Mouse (Mus musculus) embryo, embryonic 10 days (tissue): ENCODE measurements around the gene Rnf223.

ENCODE experiments used
- DNase-seq: peaks from one replicate; pipeline ENCODE4 v3.0.0-alpha.2; 2015; ENCODE audit warnings: low spot score

The Rnf223 gene

GRCm38 (mm10) chr4:156130436-156130835 lies at the start of gene Rnf223:
TSS of gene Rnf223 (plus strand) at chr4:156130513.
- no peak for DNase-seq

DNA sequence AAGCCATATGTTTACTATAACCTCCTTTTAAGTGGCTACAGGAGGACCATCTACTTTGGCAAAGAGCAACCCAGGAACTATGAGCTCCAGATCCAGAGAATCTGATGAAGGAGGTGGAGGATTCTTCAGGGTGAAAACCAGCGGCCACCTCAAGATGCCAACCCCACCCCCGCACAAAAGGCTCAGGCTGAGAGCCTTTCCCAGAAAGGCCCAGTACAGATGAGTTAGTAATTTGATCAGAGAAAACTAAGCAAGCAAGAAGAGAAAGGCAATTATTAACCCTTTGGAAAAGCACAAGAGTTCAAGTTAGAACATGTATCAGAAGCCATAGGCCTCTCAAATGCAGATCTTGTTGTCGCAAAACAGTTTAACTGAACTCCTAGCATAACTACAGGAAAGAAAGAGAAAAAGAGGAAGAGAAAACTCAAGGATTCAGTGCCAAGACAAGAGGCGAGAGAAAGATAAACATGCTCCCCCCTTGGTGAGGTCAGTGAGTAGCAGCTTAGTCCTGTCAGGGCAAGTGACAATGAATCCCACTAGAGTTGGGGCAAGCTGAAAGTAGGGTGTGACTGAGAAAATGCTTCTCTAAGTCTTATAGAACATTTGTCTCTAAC lies 47.6 kb upstream of the Rnf223 start:
- no peak for DNase-seq

DNA sequence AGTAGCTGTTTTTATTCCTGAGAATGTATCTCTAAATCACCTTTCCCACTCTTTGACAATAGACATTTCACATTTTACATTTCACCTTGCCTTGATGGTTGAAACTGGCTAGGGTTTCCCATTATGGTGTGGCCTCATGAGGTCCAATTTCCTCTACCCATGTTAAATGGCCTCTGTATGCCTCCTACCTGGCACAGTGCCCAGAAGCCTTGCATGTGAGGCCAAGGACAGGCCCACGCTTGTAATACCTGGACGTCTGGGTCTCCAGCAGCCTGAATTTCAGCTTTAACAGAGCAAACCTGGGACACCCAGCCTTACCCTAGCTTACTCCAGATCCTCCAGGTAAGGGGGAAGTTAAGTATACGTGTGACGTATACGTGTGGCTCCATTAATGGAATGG lies 47.0 kb upstream of the Rnf223 start:
- DNase-seq = no peak

GRCm38 (mm10) chr4:156084096-156084879 lies 46.0 kb upstream of the Rnf223 start:
- no peak for DNase-seq

- no peak for DNase-seq
These were observed 45.1 kb upstream of the Rnf223 start for GRCm38 (mm10) chr4:156085256-156085655.

DNA sequence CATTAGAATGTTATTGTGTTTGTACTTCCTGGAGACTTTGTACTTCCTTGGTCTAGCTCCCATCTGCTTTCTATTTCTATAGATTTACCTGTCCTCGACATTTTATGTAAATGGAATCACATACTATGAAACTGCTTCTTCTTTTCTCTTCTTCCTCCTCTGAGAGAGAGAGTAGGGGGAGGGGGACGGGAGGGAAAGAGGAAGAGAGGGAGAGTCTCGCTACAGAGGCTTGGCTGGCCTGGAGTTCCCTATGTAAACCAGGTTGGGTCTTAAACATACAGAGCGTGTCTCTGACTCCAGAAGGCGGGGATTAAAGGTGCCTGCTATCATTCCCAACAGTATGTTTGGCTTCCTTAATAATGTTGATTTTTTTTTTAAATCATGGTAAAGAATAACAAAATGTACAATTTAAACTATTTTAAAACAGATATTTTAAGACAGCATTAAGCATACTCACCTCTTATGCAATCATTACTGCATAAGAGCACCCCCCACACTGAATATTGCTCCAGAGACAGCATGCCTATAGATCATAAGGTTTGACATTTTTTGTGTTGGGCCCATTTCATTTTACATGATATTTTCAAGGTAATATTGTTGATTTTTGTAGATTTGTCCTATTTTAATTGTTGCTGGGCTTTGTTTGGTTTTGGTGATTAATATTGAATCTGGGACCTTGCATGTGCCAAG lies 42.8 kb upstream of the Rnf223 start:
- no peak for DNase-seq

- no peak for DNase-seq
These were observed 39.1 kb upstream of the Rnf223 start for GRCm38 (mm10) chr4:156091236-156091635.

DNA sequence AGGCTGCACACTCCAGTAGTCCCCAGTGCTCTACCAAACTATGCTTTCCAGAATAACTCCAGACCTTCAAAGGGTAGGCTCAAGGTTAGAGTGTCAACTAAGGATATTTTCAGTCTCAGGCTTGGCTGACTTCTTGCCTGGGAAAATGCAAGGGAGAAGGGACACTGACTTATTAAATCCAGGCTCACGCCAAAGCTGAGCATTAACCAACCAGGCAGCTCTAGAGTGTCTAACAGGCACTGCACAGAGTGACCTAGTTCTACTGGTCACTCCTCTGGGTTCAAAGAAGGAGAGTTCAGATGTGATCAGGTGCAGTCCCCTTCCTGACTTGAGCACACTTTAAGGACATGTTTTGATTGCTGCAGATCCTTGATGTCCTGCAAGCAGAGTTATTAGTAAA lies 37.5 kb upstream of the Rnf223 start:
- no peak for DNase-seq

GRCm38 (mm10) chr4:156093758-156094157 lies 36.6 kb upstream of the Rnf223 start:
- no peak for DNase-seq

GRCm38 (mm10) chr4:156096191-156096590 lies 34.1 kb upstream of the Rnf223 start:
- no peak for DNase-seq

DNA sequence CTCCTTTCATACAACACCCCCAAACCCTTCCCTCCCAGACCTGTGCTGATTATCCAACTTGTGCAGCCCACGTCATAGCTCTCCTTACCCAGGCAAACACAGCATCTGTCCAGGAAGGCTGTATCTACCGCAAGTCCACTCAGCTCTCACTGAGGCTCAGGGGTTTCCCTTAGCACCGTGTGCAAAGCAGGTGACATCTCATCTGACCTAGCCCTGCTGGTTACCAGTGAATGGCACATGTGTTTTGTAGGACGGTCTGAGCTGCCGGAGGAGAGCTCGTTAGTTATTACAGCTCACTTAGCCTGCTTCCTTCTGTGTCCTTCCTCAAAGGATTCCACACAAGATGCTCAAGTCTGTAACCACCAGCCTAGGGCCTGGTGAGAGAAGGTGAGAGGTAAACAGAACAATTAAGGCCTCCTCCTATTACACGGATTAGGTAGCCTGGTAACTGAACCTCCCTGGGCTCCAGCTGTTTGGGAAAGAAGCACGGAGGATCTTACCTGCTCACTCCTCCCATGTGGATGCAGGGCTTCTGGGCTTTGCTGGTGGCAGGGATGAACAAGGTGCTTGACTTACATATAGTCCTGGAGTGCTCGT lies 32.4 kb upstream of the Rnf223 start:
- peak; percentile 16 for DNase-seq

DNA sequence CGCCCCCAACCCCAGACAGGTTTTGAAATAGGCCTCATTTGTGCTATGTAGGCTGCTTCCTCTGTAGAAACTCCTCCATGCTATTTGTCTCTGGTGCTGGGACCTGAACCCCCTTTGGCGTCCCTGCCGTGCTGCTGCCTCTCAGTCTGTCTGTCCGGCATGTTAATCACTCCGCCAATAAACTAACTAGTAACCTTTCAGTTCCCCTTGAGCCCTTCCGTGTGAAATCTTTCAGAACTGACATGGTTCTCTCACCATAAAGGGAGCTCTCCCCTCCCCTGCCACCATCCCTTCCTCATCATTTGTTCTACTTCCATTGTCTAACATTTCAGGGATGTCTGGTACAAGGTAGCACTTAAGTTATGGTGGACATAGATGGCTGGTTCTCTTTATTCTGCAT lies 30.9 kb upstream of the Rnf223 start:
- DNase-seq = no peak

- no peak for DNase-seq
These were observed 29.8 kb upstream of the Rnf223 start for GRCm38 (mm10) chr4:156100501-156100900.

- DNase-seq = no peak
These were observed 28.8 kb upstream of the Rnf223 start for GRCm38 (mm10) chr4:156101481-156101903.

DNA sequence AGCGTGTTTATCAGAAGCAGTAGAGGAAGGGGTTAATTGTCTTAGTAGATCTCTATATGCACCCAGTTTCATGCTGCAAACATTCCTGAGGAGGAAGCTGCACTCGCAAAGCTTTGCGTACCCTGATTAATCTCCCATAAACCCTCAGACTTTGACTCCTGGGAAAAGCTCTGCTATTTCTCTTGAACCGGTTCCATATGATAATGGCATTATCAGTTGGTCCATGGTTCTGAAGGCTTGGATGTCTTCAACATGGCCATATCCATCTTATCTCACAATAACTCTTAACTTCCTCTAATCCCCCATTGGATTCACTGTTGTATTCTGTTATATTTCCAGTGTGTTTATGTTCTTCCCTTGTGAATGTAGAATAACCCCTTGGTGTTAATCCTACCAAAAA lies 27.0 kb upstream of the Rnf223 start:
- no peak for DNase-seq

DNA sequence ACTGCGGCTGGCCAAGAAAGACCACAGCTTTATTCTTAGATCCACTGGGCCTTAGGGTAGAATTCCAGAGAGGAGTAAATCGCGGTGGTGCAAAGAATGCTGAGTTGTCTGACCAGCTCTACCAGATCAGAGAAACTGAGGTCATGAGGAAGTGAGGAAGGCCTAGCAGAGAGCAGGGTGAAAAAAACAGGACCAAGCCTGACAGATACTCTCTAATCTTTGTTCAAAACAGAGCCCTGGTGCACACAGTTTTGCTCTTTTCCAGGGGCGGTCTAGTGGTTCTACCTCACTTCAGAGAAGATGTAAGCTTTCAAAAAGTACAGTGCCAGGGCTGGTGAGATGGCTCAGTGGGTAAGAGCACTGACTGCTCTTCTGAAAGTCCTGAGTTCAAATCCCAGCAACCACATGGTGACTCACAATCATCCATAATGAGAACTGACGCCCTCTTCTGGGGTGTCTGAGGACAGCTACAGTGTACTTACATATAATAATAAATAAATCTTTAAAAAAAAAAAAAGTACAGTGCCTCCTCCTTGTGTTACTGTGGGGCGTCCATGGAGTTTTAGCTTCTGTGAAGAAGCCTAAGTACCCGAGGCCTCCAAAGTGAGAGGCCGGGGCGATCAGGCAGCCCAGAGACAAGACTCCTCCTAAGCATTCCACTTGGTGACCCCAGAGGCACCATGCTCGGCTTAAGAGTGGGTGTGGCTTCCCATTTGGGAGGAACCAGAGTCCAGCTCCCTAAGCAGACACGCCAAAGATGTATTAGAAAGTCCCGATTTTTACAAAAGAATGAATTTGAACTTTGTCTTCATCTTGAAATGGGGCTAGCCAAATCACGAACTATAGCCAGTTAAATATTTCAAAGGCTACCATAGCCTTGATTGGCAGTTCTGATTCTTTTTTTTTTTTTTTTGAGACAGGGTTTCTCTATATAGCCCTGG lies 21.4 kb upstream of the Rnf223 start:
- peak; percentile 84 for DNase-seq

DNA sequence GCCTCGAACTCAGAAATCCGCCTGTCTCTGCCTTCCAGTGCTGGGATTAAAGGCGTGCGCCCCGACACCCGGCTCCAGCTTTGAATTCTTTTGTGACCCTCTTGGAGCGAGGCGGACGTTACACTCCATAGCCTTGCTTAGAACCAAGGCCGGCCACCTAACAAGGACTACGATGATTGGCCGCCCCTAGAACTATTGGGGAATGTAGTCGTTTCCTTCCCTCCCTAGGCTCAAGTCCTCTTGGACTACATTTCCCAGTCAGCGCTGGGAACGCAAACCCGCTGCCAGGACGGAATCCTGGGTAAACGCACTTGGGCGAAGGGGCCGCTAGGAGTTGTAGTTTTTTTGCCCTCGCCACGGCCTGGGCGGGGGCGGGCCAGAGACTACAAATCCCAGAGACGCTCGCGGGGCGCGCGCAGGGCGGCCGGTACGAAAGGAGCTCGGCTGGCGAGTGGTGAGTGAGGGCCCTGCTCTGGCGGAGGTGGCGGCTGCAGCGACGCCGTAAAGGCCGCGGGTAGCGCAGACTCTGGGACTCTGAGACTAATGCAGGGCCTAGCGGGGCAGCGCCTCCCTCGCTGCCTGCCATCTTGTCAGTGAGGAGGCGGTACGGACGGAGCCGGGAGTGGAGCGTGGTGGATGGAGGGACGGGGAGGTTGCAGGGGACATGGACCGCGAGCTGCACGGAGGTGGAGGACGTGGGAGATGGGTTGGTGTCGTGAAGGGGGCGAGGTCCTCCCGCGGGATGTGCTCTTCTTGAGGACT lies 20.6 kb upstream of the Rnf223 start, which contains the start of gene 9430015G10Rik:
Gene 9430015G10Rik, plus strand, starts transcription at position 413 of the 762 bp plus-strand sequence.
- peak; percentile 99 for DNase-seq

GRCm38 (mm10) chr4:156124077-156124476 lies 6.2 kb upstream of the Rnf223 start:
- DNase-seq = no peak

DNA sequence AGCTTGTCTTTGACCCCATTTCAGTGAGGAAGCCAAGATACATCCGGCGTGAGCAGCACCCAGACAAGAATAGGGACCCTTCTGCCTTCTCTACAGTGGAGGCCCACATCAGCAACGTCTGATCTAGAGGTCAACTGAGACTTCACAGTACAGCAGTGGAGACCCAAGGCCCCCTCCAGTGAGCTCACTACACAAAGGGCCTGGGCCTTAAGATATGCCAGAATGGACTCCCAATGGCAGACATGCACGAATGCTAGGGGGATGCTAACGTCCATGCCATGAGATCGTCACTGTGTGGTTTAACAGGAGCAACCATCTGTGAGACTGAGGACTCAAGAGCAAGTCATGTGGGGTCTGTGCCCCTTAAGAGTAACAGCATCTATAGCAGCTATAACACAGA lies 4.9 kb upstream of the Rnf223 start:
- DNase-seq = no peak

- DNase-seq = no peak
These were observed 3.5 kb upstream of the Rnf223 start for GRCm38 (mm10) chr4:156126841-156127240.

GRCm38 (mm10) chr4:156128746-156129145 lies 1.6 kb upstream of the Rnf223 start:
- DNase-seq = no peak
